Mouse (Mus musculus) kidney, postnatal 25 days (tissue): ENCODE results near the gene Cntd1.
A peak's percentile ranks its signal among the peaks of the same experiment; 100 is the strongest.
"Not testable (repeated sequence)": the region's sequence is repeated elsewhere in the genome, so short reads cannot be mapped to it uniquely, and the experiment has no call there.

Experiments used
- DNase-seq, 2 experiments: peaks; one replicate each; pipeline ENCODE4 v3.0.0; 2021; ENCODE audit warnings: mixed read lengths in 2 of 2

Gene Cntd1

DNA sequence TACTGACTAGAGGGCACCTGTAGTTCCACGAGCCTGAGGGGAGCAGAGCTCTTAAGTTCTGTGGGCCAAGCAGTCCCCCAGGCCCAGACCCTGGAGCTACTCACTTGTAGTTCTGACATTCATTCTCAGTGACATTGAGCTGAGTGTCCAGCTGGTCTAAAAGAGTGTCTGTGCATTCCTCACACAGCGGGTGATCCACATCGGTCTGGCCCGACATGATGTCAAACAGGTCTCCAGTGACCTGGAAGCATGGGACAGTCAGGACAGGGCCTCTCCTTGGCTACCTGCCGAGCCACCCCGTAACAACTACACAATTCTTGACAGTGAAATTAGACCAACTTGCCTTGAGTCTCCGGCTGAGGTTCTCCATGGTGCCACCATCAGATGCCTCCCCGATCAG is 16.4 kb downstream of the Cntd1 start:
- DNase-seq, result no peak

DNA sequence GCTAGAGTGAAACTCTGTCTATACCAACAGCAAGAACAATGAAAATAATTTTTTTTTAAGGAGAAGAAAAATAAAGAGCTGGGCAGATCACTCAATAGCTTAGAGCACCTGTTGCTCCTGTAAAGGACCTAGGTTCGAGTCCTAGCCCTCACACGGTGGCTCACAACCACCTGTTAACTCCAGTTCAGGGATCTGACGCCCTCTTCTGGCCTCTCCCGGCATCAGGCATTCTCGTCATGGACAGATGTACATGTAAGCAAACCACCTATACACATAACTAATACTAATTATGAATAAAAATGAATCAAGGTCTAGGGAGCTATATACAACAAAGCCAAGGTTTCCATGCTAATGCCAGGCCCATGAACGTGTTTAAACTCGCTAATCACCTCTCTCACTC is 22.1 kb downstream of the Cntd1 start:
- no peak for DNase-seq

DNA sequence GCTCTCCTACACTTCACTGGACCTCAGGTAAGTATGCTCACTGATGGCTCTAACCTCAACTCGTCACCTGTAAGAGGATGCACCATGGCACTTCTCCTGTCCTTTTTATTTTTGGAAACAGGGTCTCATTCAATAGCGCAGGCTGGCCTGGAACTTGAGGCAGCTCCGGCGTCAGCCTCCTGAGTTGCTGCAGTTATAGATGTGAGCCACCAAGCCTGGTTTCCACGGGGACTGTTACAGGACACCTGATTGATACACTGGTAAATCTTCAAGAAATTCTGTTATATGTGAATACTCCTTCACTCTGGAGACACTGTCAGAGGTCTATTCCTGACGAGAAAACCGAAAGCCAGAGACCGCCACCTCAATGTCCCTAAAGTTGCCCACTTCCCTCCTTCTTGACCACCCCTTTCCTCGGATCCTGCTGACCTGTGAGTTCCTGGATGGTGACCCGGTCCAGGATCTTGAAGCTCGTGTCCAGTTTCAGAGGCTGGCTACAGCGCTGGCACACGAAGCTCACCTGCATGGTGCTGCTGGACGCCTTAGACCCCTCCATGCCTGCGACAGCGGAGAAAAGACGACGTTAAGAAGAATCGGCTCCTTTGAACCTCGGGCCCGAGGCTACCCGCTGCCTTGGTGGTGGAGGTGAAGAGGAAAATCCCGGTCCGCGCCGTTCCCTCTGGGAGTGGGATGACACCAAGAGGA is 22.6 kb downstream of the Cntd1 start:
- no peak for DNase-seq

DNA sequence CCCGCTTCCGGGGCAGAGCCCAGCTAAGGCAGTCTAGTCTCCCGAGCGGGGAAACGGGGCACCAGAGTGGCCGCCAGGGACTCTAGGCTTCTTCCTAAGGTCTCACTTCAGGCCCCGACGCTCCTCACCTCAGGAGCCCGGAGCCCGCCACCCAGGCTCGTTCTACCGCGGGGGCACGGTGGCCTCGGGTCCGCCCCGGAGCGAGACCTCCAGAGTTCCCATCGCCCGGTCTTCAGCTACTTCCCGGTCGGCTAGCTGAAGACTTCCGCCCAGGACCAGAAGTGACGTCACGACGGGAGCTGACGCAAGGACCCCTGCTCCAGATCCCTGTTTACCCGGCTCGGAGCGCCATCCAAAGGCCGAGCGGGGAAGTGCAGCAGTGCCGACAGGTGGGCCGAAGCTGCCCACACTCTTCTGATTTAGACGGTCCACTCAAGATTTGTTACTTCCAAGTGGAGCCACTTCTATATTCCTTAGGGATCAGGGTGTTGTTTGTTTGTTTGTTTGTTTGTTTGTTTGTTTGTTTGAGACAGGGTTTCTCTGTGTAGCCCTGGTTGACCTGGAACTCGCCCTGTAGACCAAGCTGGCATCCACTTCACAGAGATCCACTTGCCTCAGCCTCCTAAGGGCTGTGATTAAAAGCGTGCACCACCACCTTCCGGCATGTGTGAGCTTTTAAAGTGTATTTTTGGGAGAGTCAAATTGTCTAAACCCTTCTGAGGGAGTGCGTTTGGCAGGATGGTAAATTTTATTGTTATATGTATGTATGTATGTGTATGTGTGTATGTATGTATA is 23.4 kb downstream of the Cntd1 start, which contains the start of gene Becn1:
TSS of gene Becn1 (minus strand) at position 283 of the 795 bp plus-strand sequence.
- DNase-seq, result peak; percentile 98 to 100

- no peak for DNase-seq
These were observed 28.9 kb downstream of the Cntd1 start for GRCm38 (mm10) chr11:101307744-101308143.

GRCm38 (mm10) chr11:101311083-101311482 is 32.3 kb downstream of the Cntd1 start:
- no peak for DNase-seq

GRCm38 (mm10) chr11:101312150-101312549 is 33.3 kb downstream of the Cntd1 start:
- DNase-seq, result no peak

GRCm38 (mm10) chr11:101314567-101314966 is 35.8 kb downstream of the Cntd1 start:
- no peak for DNase-seq

- DNase-seq, result no peak
These were observed 36.4 kb downstream of the Cntd1 start for GRCm38 (mm10) chr11:101315082-101315650.

DNA sequence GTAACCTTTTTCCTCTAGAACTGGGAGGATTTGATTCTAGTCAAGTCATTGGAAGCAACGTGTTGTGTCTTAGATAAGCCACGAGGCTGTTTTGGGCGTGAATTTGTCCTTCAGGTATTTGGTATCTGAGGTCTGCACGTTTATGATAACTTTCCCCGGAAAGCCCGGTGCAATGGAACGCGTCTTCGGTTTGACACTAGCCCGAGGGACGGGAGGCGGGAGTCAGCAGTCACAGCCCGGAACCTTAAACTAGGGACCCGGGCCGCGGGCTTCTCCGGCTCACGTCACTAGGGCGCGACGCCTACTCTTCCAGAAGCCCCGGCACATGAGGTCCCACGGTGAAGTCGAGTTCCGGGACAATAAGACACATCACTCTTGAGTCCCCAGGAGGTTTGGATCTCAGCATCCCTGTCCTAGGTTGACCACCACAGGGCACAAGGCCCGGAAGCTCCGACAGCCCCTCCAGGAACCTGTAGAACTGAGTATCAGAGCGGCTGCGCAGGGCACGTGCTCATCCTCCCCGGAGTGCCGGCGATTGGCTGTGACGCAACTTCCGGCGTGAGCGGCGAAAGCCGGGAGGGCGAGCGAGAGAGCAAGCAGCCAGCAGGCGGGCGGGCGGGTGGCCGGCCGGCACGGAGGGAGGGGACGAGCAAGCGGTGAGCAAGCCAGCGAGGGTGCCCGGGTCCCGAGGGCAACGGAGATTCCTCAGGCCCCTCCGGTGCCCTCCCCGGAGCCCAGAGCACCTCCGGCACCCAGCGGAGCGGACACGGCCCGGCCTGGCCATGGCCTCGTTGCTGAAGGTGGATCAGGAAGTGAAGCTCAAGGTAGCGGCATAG is 37.1 kb downstream of the Cntd1 start, which contains the start of gene Psme3:
TSS of gene Psme3 (plus strand) at position 549 of the 836 bp plus-strand sequence.
- peak; percentile 94 to 96 for DNase-seq

DNA sequence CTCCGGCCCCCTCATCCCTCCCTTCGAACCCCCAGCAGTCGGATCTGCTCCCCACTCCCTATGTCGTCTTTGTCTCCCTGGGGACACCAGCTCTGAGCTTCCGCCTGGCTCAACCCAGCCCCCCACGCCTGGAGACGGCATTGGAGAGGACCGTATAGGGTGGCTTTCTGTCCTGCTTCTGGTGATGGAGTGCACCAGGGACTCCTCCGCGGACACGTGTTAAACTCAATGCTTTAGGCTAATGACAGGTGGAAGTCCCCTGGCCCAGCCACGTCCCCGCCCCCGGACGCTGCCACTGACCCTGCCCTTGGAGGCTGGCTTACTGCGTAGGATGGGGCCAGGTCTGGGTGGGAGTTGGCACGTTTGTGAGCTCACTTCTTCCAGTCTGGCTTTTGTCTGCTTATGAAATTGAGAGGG is 37.7 kb downstream of the Cntd1 start:
- peak in 1 of 2 experiments; percentile 61 for DNase-seq

DNA sequence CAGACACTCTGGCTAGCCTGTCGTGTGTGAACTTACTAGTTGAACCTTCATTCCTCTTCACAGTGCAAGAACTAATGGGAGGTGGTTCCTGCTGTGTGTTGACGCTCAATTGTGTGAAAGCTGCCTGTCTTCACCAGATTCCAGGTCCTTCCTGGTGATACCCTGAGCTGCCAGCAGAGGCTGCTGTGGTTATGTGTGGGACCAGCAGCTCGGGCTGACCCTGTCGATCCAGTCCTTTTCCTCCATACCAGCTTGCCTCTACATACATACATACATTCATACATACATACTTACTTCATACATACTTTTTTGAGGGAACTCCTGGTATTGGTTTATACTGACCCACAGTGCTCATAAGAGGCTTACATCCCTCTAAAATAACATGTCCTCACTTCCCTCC is 44.8 kb downstream of the Cntd1 start:
- DNase-seq, result peak; percentile 84 to 90

DNA sequence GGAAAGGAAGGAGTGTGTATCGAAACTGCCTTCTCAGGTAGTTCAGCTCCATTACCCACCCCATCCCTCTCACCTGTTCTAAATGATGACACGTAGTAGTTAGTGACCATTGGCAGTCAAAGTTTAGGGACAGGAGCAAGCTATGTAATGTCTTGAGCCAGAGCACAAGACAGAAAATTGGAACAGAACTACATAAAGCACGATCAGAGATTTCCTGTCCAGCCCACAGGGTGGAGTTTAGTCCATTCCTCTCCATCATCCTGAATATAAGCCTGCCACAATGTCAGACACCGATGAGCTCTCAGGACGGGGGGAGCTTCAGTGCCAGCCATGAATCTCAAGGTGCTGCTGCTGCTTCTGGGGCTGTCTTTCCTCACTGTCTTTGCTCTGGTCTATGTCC is 46.0 kb downstream of the Cntd1 start, which contains the start of gene Aoc2:
TSS of gene Aoc2 (plus strand) at position 301 of the 400 bp plus-strand sequence.
- no peak for DNase-seq

- not testable (repeated sequence) for DNase-seq
These were observed 46.4 kb downstream of the Cntd1 start for GRCm38 (mm10) chr11:101325201-101325600.

DNA sequence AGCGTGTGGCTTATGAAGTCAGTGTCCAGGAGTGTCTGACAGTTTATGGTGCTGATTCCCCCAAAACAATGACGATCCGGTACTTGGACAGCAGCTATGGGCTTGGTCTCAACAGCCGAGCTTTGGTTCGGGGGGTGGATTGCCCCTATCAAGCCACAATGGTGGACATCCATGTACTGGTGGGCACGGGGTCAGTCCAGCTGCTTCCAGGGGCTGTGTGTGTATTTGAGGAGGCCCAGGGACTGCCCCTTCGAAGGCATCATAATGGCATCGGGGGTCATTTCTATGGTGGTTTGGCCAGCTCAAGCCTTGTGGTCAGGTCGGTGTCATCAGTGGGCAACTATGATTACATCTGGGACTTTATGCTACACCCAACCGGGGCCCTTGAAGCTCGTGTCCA is 47.3 kb downstream of the Cntd1 start:
- DNase-seq, result no peak

GRCm38 (mm10) chr11:101327311-101327710 is 48.5 kb downstream of the Cntd1 start:
- no peak for DNase-seq

DNA sequence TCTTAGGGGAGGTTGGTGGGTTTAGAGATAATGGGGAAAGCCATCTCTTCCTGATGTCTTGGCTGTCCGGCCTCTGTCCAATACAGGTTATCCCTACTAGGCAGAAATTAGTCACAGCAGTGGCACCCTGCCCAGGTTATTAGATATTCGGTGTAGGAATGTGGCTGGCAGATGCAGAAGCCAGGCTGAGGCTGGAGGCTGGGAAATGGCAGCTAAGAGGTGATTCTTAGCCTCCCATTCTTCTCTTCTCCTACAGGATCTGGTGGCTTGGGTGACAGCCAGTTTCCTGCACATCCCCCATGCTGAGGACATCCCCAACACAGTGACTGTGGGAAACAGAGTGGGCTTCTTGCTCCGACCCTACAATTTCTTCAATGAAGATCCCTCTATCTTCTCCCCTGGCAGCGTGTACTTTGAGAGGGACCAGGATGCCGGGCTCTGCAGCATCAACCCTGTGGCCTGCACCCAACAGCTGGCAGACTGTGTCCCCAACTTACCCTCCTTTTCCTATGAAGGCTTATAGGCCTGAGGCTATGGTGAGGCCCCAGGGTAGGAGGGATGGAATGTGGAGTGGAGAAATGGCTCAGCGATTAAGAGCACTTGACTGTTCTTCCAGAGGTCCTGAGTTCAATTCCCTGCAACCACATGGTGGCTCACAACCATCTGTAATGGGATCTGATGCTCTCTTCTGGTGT is 50.3 kb downstream of the Cntd1 start:
- peak in 1 of 2 experiments; percentile 57 for DNase-seq

- DNase-seq, result no peak
These were observed 51.6 kb downstream of the Cntd1 start, which contains the start of gene Aoc3 for GRCm38 (mm10) chr11:101330371-101330924. Gene Aoc3 (plus strand): TSS chr11:101330605.

DNA sequence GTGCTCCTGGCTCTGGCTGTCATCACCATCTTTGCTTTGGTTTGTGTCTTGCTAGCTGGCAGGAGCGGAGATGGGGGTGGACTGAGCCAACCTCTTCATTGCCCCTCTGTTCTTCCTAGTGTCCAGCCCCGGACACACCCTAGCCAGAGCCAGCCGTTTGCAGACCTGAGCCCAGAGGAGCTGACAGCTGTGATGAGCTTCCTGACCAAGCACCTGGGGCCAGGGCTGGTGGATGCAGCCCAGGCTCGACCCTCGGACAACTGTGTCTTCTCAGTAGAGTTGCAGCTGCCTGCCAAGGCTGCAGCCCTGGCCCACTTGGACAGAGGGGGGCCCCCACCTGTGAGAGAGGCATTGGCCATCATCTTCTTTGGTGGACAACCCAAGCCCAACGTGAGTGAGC is 52.1 kb downstream of the Cntd1 start:
- not testable (repeated sequence) for DNase-seq

DNA sequence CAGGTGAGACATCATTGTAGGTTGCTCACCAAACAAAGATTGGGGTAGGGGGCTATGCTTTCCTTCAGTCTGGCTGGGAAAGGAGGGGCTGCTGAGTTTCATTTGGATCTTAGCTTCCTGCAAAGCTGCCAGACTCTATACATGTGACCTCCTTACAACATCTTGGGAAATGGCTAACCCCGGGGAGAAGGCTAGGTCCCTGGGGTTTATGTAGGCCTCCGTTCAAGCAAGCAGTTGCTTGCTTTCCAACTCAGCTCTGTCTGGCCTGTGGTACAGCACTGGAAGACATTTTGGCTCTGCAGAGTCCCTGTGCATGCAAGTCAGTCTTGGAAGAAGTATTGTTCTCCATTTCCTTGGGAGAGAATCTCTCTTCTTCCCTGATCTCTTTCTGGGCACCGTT is 53.7 kb downstream of the Cntd1 start:
- DNase-seq, result no peak

DNA sequence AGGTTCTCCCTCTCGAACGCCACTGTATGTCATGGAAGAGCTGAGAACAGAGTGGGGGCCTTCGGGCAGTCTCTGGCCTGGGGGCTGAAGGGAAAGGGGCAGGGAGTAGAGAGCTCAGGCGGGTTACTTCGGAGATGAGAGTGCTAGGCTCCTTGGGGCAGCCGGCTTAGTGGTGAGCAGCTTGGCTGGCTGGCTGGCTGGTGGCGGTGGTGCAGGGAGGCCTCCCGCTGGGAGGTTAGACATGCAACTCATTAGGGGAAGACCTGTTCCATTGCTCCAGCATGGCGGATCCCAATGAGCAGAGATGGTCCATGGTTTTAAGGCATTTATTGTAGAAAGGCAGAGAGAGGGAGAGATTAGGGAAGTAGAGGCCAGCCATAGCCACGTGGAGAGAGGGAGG is 55.2 kb downstream of the Cntd1 start:
- no peak for DNase-seq
